Mouse (Mus musculus): ENCODE data around the gene Lyl1. TPM values are rescaled to one million over a fixed set of nuclear protein-coding genes. Genes with fewer than 3 reads are reported as not detected.
A peak's percentile ranks its signal among the peaks of the same experiment; 100 is the strongest.

The Lyl1 gene
- polyA plus RNA-seq, 1 experiment from 2014 or later: 12.0 TPM

GRCm38 (mm10) chr8:84684537-84684936 lies 16.7 kb upstream of the Lyl1 start:
- H3K27ac ChIP-seq (ENCODE audit: low read length): no peak overlapping the region
- no peaks in the 10 kb centered on the region for H3K9me3 ChIP-seq (replicated peaks; ENCODE audit: control insufficient read depth, low read length)
- H3K27me3 ChIP-seq (ENCODE audit: control insufficient read depth, insufficient read depth, low read length): no peaks in the 10 kb centered on the region
- H3K36me3 ChIP-seq (ENCODE audit: control insufficient read depth, insufficient read depth): no peaks in the 10 kb centered on the region
- H3K4me1 ChIP-seq (ENCODE audit: control insufficient read depth, insufficient read depth, low read length): peaks cover 31% of the 10 kb centered on the region
- WGBS: 53% methylated on average over 3 of the region's 3 CpGs
- ATAC-seq (replicated peaks; ENCODE audit: extremely low read depth, insufficient read depth, low FRiP score): no peak
- H3K4me3 ChIP-seq (ENCODE audit: low read length): no peak overlapping the region
- no peak overlapping the region for H3K4me2 ChIP-seq (ENCODE audit: low read depth, low read length)
- no peak overlapping the region for H3K9ac ChIP-seq (ENCODE audit: low read length)

GRCm38 (mm10) chr8:84686191-84687002 lies 14.9 kb upstream of the Lyl1 start, which contains the start of gene Trmt1:
Gene Trmt1 (plus strand): TSS chr8:84686307.
- 11% methylated on average over 20 of the region's 20 CpGs for WGBS
- H3K9ac ChIP-seq (ENCODE audit: low read length): peak within 1 kb of the TSS; percentile 99
- peak within 1 kb of the TSS; percentile 95 for H3K4me3 ChIP-seq (ENCODE audit: low read length)
- peaks cover 37% of the 10 kb centered on the region for H3K4me1 ChIP-seq (ENCODE audit: control insufficient read depth, insufficient read depth, low read length)
- peak within 1 kb of the TSS; percentile 89 for H3K27ac ChIP-seq (ENCODE audit: low read length)
- H3K9me3 ChIP-seq (replicated peaks; ENCODE audit: control insufficient read depth, low read length): no peaks in the 10 kb centered on the region
- no peaks in the 10 kb centered on the region for H3K27me3 ChIP-seq (ENCODE audit: control insufficient read depth, insufficient read depth, low read length)
- no peaks in the 10 kb centered on the region for H3K36me3 ChIP-seq (ENCODE audit: control insufficient read depth, insufficient read depth)
- ATAC-seq (replicated peaks; ENCODE audit: extremely low read depth, insufficient read depth, low FRiP score): 0 out of 2 replicates have a peak, but pooled peaks have one; percentile 10
- peak within 1 kb of the TSS; percentile 87 for H3K4me2 ChIP-seq (ENCODE audit: low read depth, low read length)

- peak overlapping the region; percentile 99 for H3K9ac ChIP-seq (ENCODE audit: low read length)
- WGBS: under 1% methylated on average over 42 of the region's 62 CpGs
- H3K4me3 ChIP-seq (ENCODE audit: low read length): peak overlapping the region; percentile 95
- H3K36me3 ChIP-seq (ENCODE audit: control insufficient read depth, insufficient read depth): peaks cover 2% of the 10 kb centered on the region; the same call in 1 of the 2 replicates
- peaks cover 33% of the 10 kb centered on the region for H3K4me1 ChIP-seq (ENCODE audit: control insufficient read depth, insufficient read depth, low read length)
- ATAC-seq (replicated peaks; ENCODE audit: extremely low read depth, insufficient read depth, low FRiP score): peak; percentile 31
- H3K27ac ChIP-seq (ENCODE audit: low read length): peak overlapping the region; percentile 89
- no peaks in the 10 kb centered on the region for H3K9me3 ChIP-seq (replicated peaks; ENCODE audit: control insufficient read depth, low read length)
- H3K27me3 ChIP-seq (ENCODE audit: control insufficient read depth, insufficient read depth, low read length): no peaks in the 10 kb centered on the region
- H3K4me2 ChIP-seq (ENCODE audit: low read depth, low read length): peak overlapping the region; percentile 87
These were observed 14.1 kb upstream of the Lyl1 start for GRCm38 (mm10) chr8:84687003-84687704.

GRCm38 (mm10) chr8:84687705-84688100 lies 13.6 kb upstream of the Lyl1 start, which contains the start of gene Nacc1:
Gene Nacc1 (minus strand): TSS chr8:84687862.
- H3K4me1 ChIP-seq (ENCODE audit: control insufficient read depth, insufficient read depth, low read length): peaks cover 31% of the 10 kb centered on the region
- under 1% methylated on average over 37 of the region's 37 CpGs for WGBS
- peaks cover 8% of the 10 kb centered on the region for H3K36me3 ChIP-seq (ENCODE audit: control insufficient read depth, insufficient read depth)
- H3K9me3 ChIP-seq (replicated peaks; ENCODE audit: control insufficient read depth, low read length): no peaks in the 10 kb centered on the region
- H3K4me3 ChIP-seq (ENCODE audit: low read length): peak within 1 kb of the TSS; percentile 95
- peak within 1 kb of the TSS; percentile 89 for H3K27ac ChIP-seq (ENCODE audit: low read length)
- peak within 1 kb of the TSS; percentile 99 for H3K9ac ChIP-seq (ENCODE audit: low read length)
- H3K4me2 ChIP-seq (ENCODE audit: low read depth, low read length): peak within 1 kb of the TSS; percentile 87
- peak; percentile 77 for ATAC-seq (replicated peaks; ENCODE audit: extremely low read depth, insufficient read depth, low FRiP score)
- no peaks in the 10 kb centered on the region for H3K27me3 ChIP-seq (ENCODE audit: control insufficient read depth, insufficient read depth, low read length)

GRCm38 (mm10) chr8:84689091-84689915 lies 12.0 kb upstream of the Lyl1 start:
- peaks cover 12% of the 10 kb centered on the region for H3K36me3 ChIP-seq (ENCODE audit: control insufficient read depth, insufficient read depth)
- H3K27ac ChIP-seq (ENCODE audit: low read length): peak overlapping the region; percentile 67
- peak; percentile 81 for ATAC-seq (replicated peaks; ENCODE audit: extremely low read depth, insufficient read depth, low FRiP score)
- peak overlapping the region; percentile 95 for H3K4me2 ChIP-seq (ENCODE audit: low read depth, low read length)
- under 1% methylated on average over 47 of the region's 47 CpGs for WGBS
- H3K9ac ChIP-seq (ENCODE audit: low read length): peak overlapping the region; percentile 84
- peaks cover 31% of the 10 kb centered on the region for H3K4me1 ChIP-seq (ENCODE audit: control insufficient read depth, insufficient read depth, low read length)
- no peaks in the 10 kb centered on the region for H3K27me3 ChIP-seq (ENCODE audit: control insufficient read depth, insufficient read depth, low read length)
- H3K9me3 ChIP-seq (replicated peaks; ENCODE audit: control insufficient read depth, low read length): no peaks in the 10 kb centered on the region
- H3K4me3 ChIP-seq (ENCODE audit: low read length): peak overlapping the region; percentile 84

- no peak overlapping the region for H3K27ac ChIP-seq (ENCODE audit: low read length)
- H3K4me3 ChIP-seq (ENCODE audit: low read length): no peak overlapping the region
- no peaks in the 10 kb centered on the region for H3K27me3 ChIP-seq (ENCODE audit: control insufficient read depth, insufficient read depth, low read length)
- 66% methylated on average over 4 of the region's 4 CpGs for WGBS
- peaks cover 35% of the 10 kb centered on the region for H3K36me3 ChIP-seq (ENCODE audit: control insufficient read depth, insufficient read depth)
- H3K9ac ChIP-seq (ENCODE audit: low read length): no peak overlapping the region
- no peaks in the 10 kb centered on the region for H3K9me3 ChIP-seq (replicated peaks; ENCODE audit: control insufficient read depth, low read length)
- H3K4me2 ChIP-seq (ENCODE audit: low read depth, low read length): no peak overlapping the region
- no peak for ATAC-seq (replicated peaks; ENCODE audit: extremely low read depth, insufficient read depth, low FRiP score)
- H3K4me1 ChIP-seq (ENCODE audit: control insufficient read depth, insufficient read depth, low read length): peaks cover 10% of the 10 kb centered on the region
These were observed 7.9 kb upstream of the Lyl1 start for GRCm38 (mm10) chr8:84693332-84693731.

- Histone ChIP-seq H3K4me2 (ENCODE audit: low read depth, low read length) (no peak overlapping the region), H3K27ac (ENCODE audit: low read length) (no peak overlapping the region), H3K9me3 (replicated peaks; ENCODE audit: control insufficient read depth, low read length) (no peaks in the 10 kb centered on the region), H3K27me3 (ENCODE audit: control insufficient read depth, insufficient read depth, low read length) (no peaks in the 10 kb centered on the region), H3K4me1 (ENCODE audit: control insufficient read depth, insufficient read depth, low read length) (peaks cover 10% of the 10 kb centered on the region), H3K4me3 (ENCODE audit: low read length) (no peak overlapping the region), H3K9ac (ENCODE audit: low read length) (no peak overlapping the region), H3K36me3 (ENCODE audit: control insufficient read depth, insufficient read depth) (peaks cover 40% of the 10 kb centered on the region)
- no peak for ATAC-seq (replicated peaks; ENCODE audit: extremely low read depth, insufficient read depth, low FRiP score)
- 89% methylated on average over 6 of the region's 6 CpGs for WGBS
These were observed 6.1 kb upstream of the Lyl1 start for GRCm38 (mm10) chr8:84695140-84695539.

GRCm38 (mm10) chr8:84697166-84698130 lies 3.8 kb upstream of the Lyl1 start:
- Histone ChIP-seq H3K4me3 (ENCODE audit: low read length) (no peak overlapping the region), H3K4me1 (ENCODE audit: control insufficient read depth, insufficient read depth, low read length) (peaks cover 19% of the 10 kb centered on the region), H3K36me3 (ENCODE audit: control insufficient read depth, insufficient read depth) (peaks cover 35% of the 10 kb centered on the region), H3K27me3 (ENCODE audit: control insufficient read depth, insufficient read depth, low read length) (peaks cover 3% of the 10 kb centered on the region; the same call in 1 of the 2 replicates), H3K27ac (ENCODE audit: low read length) (no peak overlapping the region), H3K9ac (ENCODE audit: low read length) (no peak overlapping the region), H3K9me3 (replicated peaks; ENCODE audit: control insufficient read depth, low read length) (no peaks in the 10 kb centered on the region), H3K4me2 (ENCODE audit: low read depth, low read length) (no peak overlapping the region)
- no peak for ATAC-seq (replicated peaks; ENCODE audit: extremely low read depth, insufficient read depth, low FRiP score)
- 84% methylated on average over 14 of the region's 14 CpGs for WGBS
